Mouse (Mus musculus) urinary bladder, postnatal 10 days (tissue): Measurements from ENCODE around the gene Trpv4.

Experiments
- DNase-seq: peaks from one replicate; pipeline ENCODE4 v3.0.0; 2022; ENCODE audit warnings: low spot score

Gene Trpv4

GRCm38 (mm10) chr5:114667228-114667856 is 9.1 kb upstream of the Trpv4 start:
- peak; percentile 94 for DNase-seq

- DNase-seq = no peak
Measured at GRCm38 (mm10) chr5:114666659-114667058, 8.4 kb upstream of the Trpv4 start.

- no peak for DNase-seq
Measured at GRCm38 (mm10) chr5:114664750-114665149, 6.5 kb upstream of the Trpv4 start.

DNA sequence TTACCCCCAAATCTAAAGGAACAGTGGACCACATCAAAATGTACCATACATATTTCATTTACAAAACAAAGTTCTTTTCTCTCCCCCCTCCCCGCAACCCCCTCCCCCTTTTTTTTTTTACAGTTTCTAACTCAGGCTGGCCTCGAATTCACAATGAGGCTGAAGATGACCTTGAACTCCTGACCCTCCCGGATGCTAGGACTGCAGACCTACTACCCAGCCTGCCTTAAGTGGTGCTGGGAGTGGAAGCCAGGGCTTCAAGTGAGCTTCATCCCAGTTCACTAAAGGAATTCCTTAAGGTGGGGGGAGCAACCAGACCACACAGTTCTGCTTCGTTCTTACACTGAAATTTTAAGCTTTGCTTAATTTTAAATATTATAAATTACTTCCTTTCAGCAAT is 5.9 kb upstream of the Trpv4 start:
- no peak for DNase-seq

GRCm38 (mm10) chr5:114661029-114661428 is 2.8 kb upstream of the Trpv4 start:
- no peak for DNase-seq

GRCm38 (mm10) chr5:114657426-114657825 is 795 bp downstream of the Trpv4 start:
- DNase-seq = no peak

- DNase-seq = no peak
Measured at GRCm38 (mm10) chr5:114656305-114656704, 1.9 kb downstream of the Trpv4 start.

DNA sequence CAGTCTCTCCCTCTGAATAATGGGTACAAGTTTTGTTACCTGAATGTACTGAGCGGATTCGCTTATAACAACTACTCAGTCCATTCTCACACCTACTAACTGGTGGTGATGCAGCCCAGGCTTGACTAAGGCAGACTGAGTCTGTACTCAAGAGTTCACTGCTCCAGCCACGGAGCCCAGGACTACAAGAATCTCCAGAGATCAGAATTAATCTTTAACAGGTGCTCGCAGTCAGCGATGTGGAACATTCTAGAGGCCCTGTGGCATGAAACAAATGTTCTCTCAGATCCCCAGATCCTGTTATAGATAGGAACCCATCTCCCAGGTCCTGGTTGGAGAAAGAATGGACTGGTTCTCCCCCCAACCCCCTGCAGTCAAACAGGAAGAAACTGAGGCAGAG is 2.5 kb downstream of the Trpv4 start:
- no peak for DNase-seq

DNA sequence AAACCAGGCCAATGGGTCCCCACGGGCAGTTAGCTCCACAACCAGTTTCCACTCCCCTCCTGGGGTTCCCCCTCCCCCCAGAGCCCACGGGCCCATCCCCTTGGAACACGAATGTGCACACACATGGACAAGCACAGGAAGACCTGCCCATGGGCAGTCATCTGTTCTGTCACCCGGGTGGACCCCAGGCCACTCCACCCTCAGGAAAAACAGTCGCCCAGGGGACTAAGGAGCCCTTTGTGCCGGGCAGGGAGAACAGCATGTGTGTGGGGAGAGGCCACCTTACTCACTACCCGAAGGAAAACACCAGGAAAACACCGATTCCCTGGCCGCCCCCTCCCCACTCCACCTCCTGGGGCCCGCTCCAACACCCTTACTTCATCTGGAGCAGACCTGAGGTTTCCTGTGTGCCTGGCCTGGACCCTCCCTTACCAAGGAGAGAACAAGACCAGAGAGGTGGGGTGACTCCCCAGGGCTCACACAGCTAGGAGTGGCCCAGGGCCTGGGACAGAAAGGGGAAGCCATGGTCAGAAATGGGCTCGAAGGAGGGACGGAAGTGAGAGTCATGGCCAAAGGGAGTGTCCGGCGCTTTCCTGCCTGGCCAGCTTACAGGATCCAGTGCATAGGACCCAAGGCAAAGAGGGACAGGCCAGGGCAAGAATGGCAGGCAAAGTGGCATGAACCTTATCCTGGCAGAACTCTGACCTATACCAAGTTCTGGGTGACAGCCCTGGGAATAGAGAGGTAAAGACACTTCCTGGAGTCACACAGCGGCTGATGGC is 4.4 kb downstream of the Trpv4 start:
- DNase-seq = no peak

- DNase-seq = no peak
Measured at GRCm38 (mm10) chr5:114651449-114651848, 6.8 kb downstream of the Trpv4 start.

DNA sequence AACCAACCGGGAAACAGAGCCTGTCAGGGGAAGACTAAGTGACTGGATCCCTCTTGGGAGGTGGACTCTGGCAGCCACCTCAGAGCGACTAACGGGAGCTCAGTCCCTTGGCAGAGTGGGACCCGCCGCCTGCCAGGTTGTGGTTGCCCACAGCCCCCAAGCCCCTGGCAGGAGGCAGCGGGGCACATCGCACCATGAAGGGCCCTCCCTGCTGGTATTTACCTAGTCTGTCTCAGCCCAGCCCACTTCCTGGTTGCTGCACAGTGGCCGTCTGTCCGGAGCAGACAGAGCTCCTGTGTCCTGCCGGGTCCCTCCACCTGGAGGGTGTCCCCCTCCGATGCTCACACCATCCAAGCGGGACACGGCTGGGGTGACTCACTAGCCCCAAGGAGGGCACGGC is 7.2 kb downstream of the Trpv4 start:
- no peak for DNase-seq

DNA sequence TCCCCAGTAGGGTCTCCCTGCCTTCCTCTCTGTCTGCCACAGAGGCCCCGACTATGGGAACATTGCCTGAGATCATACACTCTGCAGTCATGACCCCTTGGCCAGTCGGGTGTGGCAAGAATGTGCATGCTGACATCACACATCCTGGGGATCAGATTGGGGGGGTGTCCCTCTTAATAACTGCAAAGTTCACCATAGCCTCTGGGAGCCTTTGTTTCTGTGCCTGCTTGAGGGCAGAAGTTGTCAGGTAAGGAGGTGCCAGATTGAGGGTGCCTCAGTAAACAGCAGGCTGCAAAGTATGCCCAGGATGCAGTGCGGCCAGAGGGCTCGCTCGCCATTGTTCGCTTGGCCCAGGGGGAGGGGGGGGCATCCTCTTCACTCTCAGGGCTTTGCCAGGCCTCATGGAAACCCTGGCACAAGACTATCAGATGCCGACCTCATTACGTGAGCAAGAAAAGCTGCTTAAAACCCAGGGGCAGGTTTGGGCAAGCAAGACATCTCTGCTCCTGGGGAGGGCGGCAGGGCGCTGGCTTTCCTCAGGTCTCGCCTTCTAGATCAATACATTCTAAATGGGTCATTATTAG is 9.4 kb downstream of the Trpv4 start:
- no peak for DNase-seq

GRCm38 (mm10) chr5:114647211-114647974 is 10.8 kb downstream of the Trpv4 start:
- DNase-seq = no peak

DNA sequence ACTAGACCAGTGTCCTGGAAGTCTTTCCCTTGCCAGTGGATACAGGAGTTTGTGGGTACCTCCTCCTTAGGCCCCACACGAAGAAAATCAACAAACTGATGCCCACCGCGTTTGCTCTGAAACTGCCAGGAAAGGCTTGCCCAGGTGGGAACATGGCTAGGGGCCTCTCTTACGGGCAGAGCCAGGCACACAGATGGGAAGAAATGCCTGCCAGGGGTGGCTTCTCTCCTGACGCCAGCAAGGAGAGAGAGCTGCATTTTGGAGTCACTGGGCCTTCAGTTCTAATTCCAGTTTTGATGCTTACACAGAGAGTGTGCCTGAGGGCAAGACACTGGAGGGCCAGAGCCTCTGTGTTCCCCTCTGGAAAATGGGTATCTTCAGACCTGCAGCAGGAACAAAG is 12.3 kb downstream of the Trpv4 start:
- no peak for DNase-seq

GRCm38 (mm10) chr5:114644918-114645317 is 13.3 kb downstream of the Trpv4 start:
- no peak for DNase-seq

DNA sequence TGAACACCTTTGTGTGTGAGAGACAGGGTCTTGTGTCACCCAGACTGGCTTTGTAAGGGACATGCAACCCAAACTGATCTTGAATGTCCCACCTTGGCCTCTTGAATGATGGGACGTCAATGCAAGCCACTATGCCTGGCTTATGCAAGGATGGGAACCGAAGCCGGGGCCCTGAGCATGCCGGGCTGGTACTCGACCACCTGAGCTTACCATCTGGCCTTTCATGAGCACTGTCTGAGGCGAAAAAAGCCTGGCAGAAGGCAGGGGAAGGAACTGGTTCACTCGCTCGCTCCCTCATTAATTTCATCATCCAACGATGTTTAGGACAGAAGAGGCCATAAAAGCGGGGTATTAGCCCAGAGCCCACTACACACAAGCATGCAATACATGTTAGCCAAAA is 17.4 kb downstream of the Trpv4 start:
- no peak for DNase-seq

DNA sequence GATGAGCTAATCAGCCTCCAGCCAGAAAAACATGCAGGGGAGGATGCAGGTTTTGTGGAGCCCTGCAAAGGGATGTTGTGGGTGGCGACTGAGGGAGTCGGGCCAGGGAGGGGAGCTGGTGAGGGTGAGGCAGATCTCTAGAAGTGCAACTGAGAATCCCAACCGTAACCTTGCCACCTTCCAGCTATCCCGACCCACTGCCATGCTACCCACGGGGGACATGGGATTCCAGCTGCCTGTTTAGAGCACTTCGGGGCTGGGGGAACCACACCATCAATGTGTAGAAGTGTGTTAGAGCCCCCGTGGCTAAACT is 18.6 kb downstream of the Trpv4 start:
- DNase-seq = no peak

- DNase-seq = peak; percentile 75
Measured at GRCm38 (mm10) chr5:114638769-114639644, 19.2 kb downstream of the Trpv4 start.

- no peak for DNase-seq
Measured at GRCm38 (mm10) chr5:114636091-114636490, 22.1 kb downstream of the Trpv4 start.

DNA sequence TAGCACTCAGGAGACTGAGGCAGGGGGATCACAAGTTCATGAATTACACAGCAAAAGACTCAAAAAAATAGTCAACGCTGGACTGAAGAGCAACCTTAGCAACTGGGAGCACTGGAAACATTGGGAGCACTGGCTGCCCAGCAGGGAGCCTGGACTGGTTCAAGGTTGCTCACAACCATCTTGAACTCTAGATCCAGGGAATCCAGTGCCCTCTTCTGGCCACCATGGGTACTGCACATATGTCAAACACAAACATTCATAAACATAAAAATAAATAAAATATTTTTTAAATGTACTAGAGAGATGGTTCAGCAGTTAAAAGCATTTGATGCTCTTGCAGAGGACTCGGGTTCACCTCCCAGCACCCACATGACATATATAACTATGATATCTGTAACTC is 26.9 kb downstream of the Trpv4 start:
- DNase-seq = no peak

DNA sequence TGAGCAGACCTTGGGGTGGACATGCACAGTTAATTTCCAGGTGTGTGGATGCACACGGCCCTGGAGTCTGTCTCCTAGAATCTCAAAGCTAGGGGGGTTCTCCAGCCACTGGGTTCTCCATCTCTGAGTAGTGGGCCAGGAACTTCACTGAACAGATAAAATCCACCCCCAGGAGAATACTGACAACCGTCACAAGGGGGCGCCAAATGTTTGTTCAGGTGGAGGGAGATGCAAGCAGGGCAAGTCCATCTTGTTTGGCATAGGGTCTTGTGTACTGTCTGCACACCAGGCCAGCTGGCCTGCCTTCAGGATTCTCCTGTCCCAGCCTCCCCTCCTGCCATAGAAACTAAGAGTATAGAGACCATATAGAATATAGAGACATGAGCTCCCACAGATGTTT is 32.6 kb downstream of the Trpv4 start:
- no peak for DNase-seq

GRCm38 (mm10) chr5:114620305-114620704 is 37.9 kb downstream of the Trpv4 start:
- DNase-seq = no peak
